Mouse (Mus musculus) brain, embryonic 14.5 days (tissue): ENCODE results near the gene Mras.

ENCODE experiments used
- CTCF ChIP-seq: fragments of 200-500 bp; IDR thresholded peaks from 2 replicates; pipeline ENCODE4 v1.5.1; 2012; ENCODE audit warnings: inconsistent platforms, mild to moderate bottlenecking, moderate library complexity, borderline replicate concordance; ENCODE audit not compliant: insufficient read depth, insufficient read length; ENCODE audit errors: extremely low read depth
- POLR2A ChIP-seq: fragments of 200-500 bp; IDR thresholded peaks from 2 replicates; pipeline ENCODE4 v1.6.1; 2012; ENCODE audit warnings: mild to moderate bottlenecking, inconsistent platforms, borderline replicate concordance; ENCODE audit not compliant: poor library complexity, insufficient read depth, insufficient read length, severe bottlenecking; ENCODE audit errors: extremely low read depth

GRCm38 (mm10) chr9:99355971-99356370 lies 81.2 kb downstream of the Mras start:
- TF ChIP-seq POLR2A (no peak), CTCF (no peak)
